Mouse (Mus musculus): ENCODE results near the gene Dbf4.

GRCm38 (mm10) chr5:8393891-8394583 is 28.5 kb downstream of the Dbf4 start:
- TF ChIP-seq CTCF (IDR thresholded peaks at IDR 0.05; ENCODE audit: control insufficient read depth, insufficient read depth, low read length): no peak
- no peak for TF ChIP-seq POLR2A (IDR thresholded peaks at IDR 0.05; ENCODE audit: borderline replicate concordance, control insufficient read depth, low read depth, low read length)
